In the genomic region with DNA sequence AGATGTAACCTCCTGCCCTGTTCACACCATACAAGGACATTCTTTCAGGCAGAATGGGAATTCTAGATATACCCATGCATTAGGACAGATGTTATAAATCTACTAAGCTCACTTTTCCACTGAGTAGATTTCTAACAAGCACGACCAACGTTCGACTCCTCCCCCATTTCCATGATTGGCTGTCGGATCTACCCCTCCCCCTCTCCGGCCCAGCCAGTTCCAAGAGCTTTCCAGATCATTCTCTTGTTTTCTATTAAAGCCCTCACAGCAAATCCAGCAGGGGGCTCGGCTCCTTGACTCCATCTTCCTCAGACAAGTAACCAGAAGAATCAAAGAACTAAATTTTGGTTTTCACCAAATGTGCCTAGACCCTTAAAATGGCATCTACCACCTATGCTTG, we compare ENCODE assay signal across 25 mouse cellular contexts.
DNase-seq lines count a peak whose midpoint lies in the region; ATAC-seq lines count a peak whose summit lies in the region.
"Had no signal": no experiment of that assay in that cellular context is flagged by ENCODE, and none has a peak within 500 bp of the region (broad histone marks: within the 10 kb centered on the region; RNA-seq: fewer than 3 reads in every experiment).

No protein-coding gene starts in this region.

- no peak for ATAC-seq in liver, embryonic 11.5 days (replicated peaks; ENCODE audit: low FRiP score)
- ATAC-seq in neural tube, embryonic 13.5 days (ENCODE audit: low read depth), result no peak
- ATAC-seq: forebrain, embryonic 16.5 days; hindbrain, embryonic 16.5 days had no signal

- intact Hi-C loops in heart, postnatal 10 days (cut with DNase I), result no loop called here

- H3K4me3 ChIP-seq in liver, embryonic 11.5 days (ENCODE audit: low read depth, low read length), result no peak overlapping the region
- no peak overlapping the region for H3K4me3 ChIP-seq in neural tube, embryonic 13.5 days
- H3K4me3 ChIP-seq: forebrain, embryonic 10.5 days; heart, embryonic 10.5 days; hindbrain, embryonic 10.5 days; kidney, embryonic 15.5 days; limb, embryonic 15.5 days; neural tube, embryonic 12.5 days had no signal

- H3K27me3 ChIP-seq in liver, embryonic 11.5 days (replicated peaks; ENCODE audit: control insufficient read depth, insufficient read depth, low read length), result no peaks in the 10 kb centered on the region; the same call in 1 of the 2 replicates
- peaks cover 9% of the 10 kb centered on the region for H3K27me3 ChIP-seq in neural tube, embryonic 13.5 days
- H3K27me3 ChIP-seq: neural tube, embryonic 12.5 days had no signal

- no peaks in the 10 kb centered on the region for H3K9me3 ChIP-seq in liver, embryonic 11.5 days (ENCODE audit: control insufficient read depth, low read length)
- H3K9me3 ChIP-seq in neural tube, embryonic 13.5 days, result no peaks in the 10 kb centered on the region
- H3K9me3 ChIP-seq: forebrain, embryonic 10.5 days; heart, embryonic 10.5 days; hindbrain, embryonic 10.5 days; kidney, embryonic 15.5 days; limb, embryonic 15.5 days; neural tube, embryonic 12.5 days had no signal

- no peak overlapping the region for H3K9ac ChIP-seq in liver, embryonic 11.5 days (ENCODE audit: low read depth, low read length)
- no peak overlapping the region for H3K9ac ChIP-seq in neural tube, embryonic 13.5 days
- H3K9ac ChIP-seq: kidney, embryonic 15.5 days; limb, embryonic 15.5 days; neural tube, embryonic 12.5 days had no signal

- H3K27ac ChIP-seq in liver, embryonic 11.5 days (ENCODE audit: low read depth, low read length), result no peak overlapping the region
- H3K27ac ChIP-seq in neural tube, embryonic 13.5 days (replicated peaks), result peak overlapping the region; percentile 61
- H3K27ac ChIP-seq: forebrain, embryonic 10.5 days; heart, embryonic 10.5 days; hindbrain, embryonic 10.5 days; kidney, embryonic 15.5 days; limb, embryonic 15.5 days; neural tube, embryonic 12.5 days had no signal

- H3K4me2 ChIP-seq in liver, embryonic 11.5 days, result no peak overlapping the region
- H3K4me2 ChIP-seq in neural tube, embryonic 13.5 days, result no peak overlapping the region
- H3K4me2 ChIP-seq: kidney, embryonic 15.5 days; limb, embryonic 15.5 days; midbrain, embryonic 11.5 days; neural tube, embryonic 12.5 days had no signal

- H3K36me3 ChIP-seq in liver, embryonic 11.5 days (ENCODE audit: control insufficient read depth, insufficient read depth, low read length), result no peaks in the 10 kb centered on the region
- H3K36me3 ChIP-seq in neural tube, embryonic 13.5 days, result no peaks in the 10 kb centered on the region
- H3K36me3 ChIP-seq: forebrain, embryonic 10.5 days; heart, embryonic 10.5 days; hindbrain, embryonic 10.5 days; kidney, embryonic 15.5 days; limb, embryonic 15.5 days; neural tube, embryonic 12.5 days had no signal

- WGBS in liver, embryonic 11.5 days, result 65% methylated on average over 6 of the region's 6 CpGs
- 59% methylated on average over 6 of the region's 6 CpGs for WGBS in neural tube, embryonic 13.5 days

- no peaks in the 10 kb centered on the region for H3K4me1 ChIP-seq in liver, embryonic 11.5 days (replicated peaks; ENCODE audit: control insufficient read depth, insufficient read depth, low read length)
- peaks cover 14% of the 10 kb centered on the region for H3K4me1 ChIP-seq in neural tube, embryonic 13.5 days (replicated peaks)

- peak; percentile 15 for DNase-seq in heart, postnatal 4 days
- DNase-seq in heart, postnatal 10 days, result no peak
- peak; percentile 28 for DNase-seq in liver, embryonic 11.5 days (ENCODE audit: low spot score)
- no peak for DNase-seq in liver
- no peak for DNase-seq in neural tube, embryonic 10.5 days (ENCODE audit: extremely low spot score, low spot score)
- no peak for DNase-seq in spleen, adult 12 weeks (ENCODE audit: low spot score)
- no peak for DNase-seq in right cerebral cortex, postnatal 10 days (ENCODE audit: low spot score in 2 of 2)
- DNase-seq: adrenal gland, postnatal 36 days; cerebellum, adult 9-11 months; gastrocnemius, postnatal 10 days; left cerebral cortex, postnatal 4 days; retina, postnatal 1 day; right cerebral cortex, postnatal 4 days; thymus, adult 2 months; thymus, postnatal 4 days had no signal

Comparison
In these comparisons a context has a peak if more than half of its experiments do, and no peak if none do; other contexts are left out.
1. DNase-seq: peak in heart, postnatal 4 days (single experiment) and liver, embryonic 11.5 days (single experiment); none in heart, postnatal 10 days (0 of 2), liver (single experiment), neural tube, embryonic 10.5 days (single experiment), spleen, adult 12 weeks (single experiment) and right cerebral cortex, postnatal 10 days (0 of 2).